Mouse (Mus musculus) forebrain, postnatal 0 days (tissue): Measurements from ENCODE around the gene Wfdc11. TPM values are rescaled to one million over a fixed set of nuclear protein-coding genes. Genes with fewer than 3 reads are reported as not detected.
"Not testable (repeated sequence)": the region's sequence is repeated elsewhere in the genome, so short reads cannot be mapped to it uniquely, and the experiment has no call there.

Source experiments
- ATAC-seq: fragments of 200-750 bp; cut with Nextera tagmentation; 2 replicates; pipeline ENCODE4 v1.8.0; 2017; ENCODE audit warnings: mild to moderate bottlenecking, moderate library complexity
- DNase-seq: peaks from one replicate; pipeline ENCODE4 v3.0.0-alpha.2; 2015
- H3K27ac ChIP-seq: fragments of 300-500 bp; sonication (generic); 2 replicates; pipeline ENCODE4 v1.5.1; 2014; ENCODE audit warnings: low read depth, mild to moderate bottlenecking, antibody characterized with exemption, low read length, moderate library complexity, mixed read lengths
- H3K27me3 ChIP-seq: fragments of 300-500 bp; sonication (generic); 2 replicates; pipeline ENCODE4 v1.6.1; 2014; ENCODE audit warnings: mild to moderate bottlenecking, low read length, mixed read lengths; ENCODE audit not compliant: insufficient read depth
- H3K36me3 ChIP-seq: fragments of 300-500 bp; sonication (generic); 2 replicates; pipeline ENCODE4 v1.6.1; 2014; ENCODE audit warnings: mild to moderate bottlenecking, moderate library complexity; ENCODE audit not compliant: insufficient read depth
- H3K4me1 ChIP-seq: fragments of 300-500 bp; sonication (generic); 2 replicates; pipeline ENCODE4 v1.6.1; 2014; ENCODE audit warnings: antibody characterized with exemption; ENCODE audit not compliant: insufficient read depth
- H3K4me2 ChIP-seq: fragments of 300-500 bp; sonication (generic); 2 replicates; pipeline ENCODE4 v1.6.1; 2014; ENCODE audit warnings: low read depth, mild to moderate bottlenecking, moderate library complexity
- H3K4me3 ChIP-seq: fragments of 300-500 bp; sonication (generic); 2 replicates; pipeline ENCODE4 v1.5.1; 2014; ENCODE audit warnings: low read depth, low read length, mixed read lengths
- H3K9ac ChIP-seq: fragments of 300-500 bp; sonication (generic); 2 replicates; pipeline ENCODE4 v1.6.1; 2014; ENCODE audit warnings: mild to moderate bottlenecking
- H3K9me3 ChIP-seq: fragments of 300-500 bp; sonication (generic); 2 replicates; pipeline ENCODE4 v1.6.1; 2016; ENCODE audit warnings: low read length
- CTCF ChIP-seq: sonication (generic); IDR thresholded peaks from 2 replicates; pipeline ENCODE4 v1.5.1; 2016; ENCODE audit warnings: antibody characterized with exemption, control low read depth, low read depth
- WGBS: fragments of 180-500 bp; shearing (Covaris S2); extraction: QIAGEN DNeasy Blood & Tissue Kit; methylation state at CpG from one replicate; pipeline ENCODE4 v1.1.7; 2014; 5-methylcytosine and 5-hydroxymethylcytosine counted together
- polyA plus RNA-seq: library from polyadenylated mRNA; unstranded; fragments of >200 nt; fragmentation: Nextera tagmentation; extraction: Ambion mirVana; gene quantifications from 2 replicates; pipeline ENCODE4 v1.2.1, GENCODE M21; 2015
- total RNA-seq: library from RNA; depleted of rRNA; stranded (reverse); fragments of >200 nt; gene quantifications from 2 replicates; pipeline ENCODE4 v1.2.3, GENCODE M21; 2014; rRNA removed

Wfdc11 gene
- total and polyA plus RNA-seq, 2 experiments from 2014 or later, result not detected

DNA sequence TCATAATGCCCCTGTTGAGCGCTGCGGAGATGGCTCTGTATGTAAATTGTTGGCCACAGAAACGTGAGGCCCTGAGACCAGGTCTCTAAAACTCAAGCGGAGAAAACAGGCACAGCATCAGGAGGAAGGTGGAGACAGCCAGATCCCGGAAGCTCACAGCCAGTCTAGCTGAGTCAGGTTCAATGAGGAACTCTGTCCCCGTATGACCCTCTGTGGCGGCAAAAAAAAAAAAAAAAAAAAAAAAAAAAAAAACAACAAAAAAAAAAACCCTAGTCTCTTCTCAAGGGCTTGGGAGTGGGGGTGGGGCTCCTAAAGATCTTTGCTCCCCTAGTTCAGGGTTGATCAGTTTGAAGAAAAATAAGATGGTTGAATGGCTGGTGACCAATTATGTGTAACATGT, 32.8 kb downstream of the Wfdc11 start:
- Histone ChIP-seq H3K9me3 (no peaks in the 10 kb centered on the region), H3K36me3 (no peaks in the 10 kb centered on the region), H3K4me1 (no peaks in the 10 kb centered on the region), H3K4me3 (no peak overlapping the region), H3K27ac (no peak overlapping the region), H3K27me3 (no peaks in the 10 kb centered on the region), H3K9ac (no peak overlapping the region), H3K4me2 (no peak overlapping the region)
- DNase-seq, result no peak
- no peak for ATAC-seq
- 64% methylated on average over 7 of the region's 7 CpGs for WGBS
- TF ChIP-seq CTCF, result no peak

GRCm38 (mm10) chr2:164638696-164639095, 35.2 kb downstream of the Wfdc11 start, which contains the start of gene Wfdc16:
Gene Wfdc16 (minus strand): TSS chr2:164638796.
- no peak for TF ChIP-seq CTCF
- no peak within 1 kb of the TSS for H3K27ac ChIP-seq
- no peak within 1 kb of the TSS for H3K9ac ChIP-seq
- H3K36me3 ChIP-seq, result no peaks in the 10 kb centered on the region
- H3K27me3 ChIP-seq, result no peaks in the 10 kb centered on the region
- no peak within 1 kb of the TSS for H3K4me3 ChIP-seq
- no peak within 1 kb of the TSS for H3K4me2 ChIP-seq
- ATAC-seq (no peak), DNase-seq (no peak)
- WGBS, result 84% methylated on average over 3 of the region's 3 CpGs
- H3K9me3 ChIP-seq, result no peaks in the 10 kb centered on the region
- H3K4me1 ChIP-seq, result no peaks in the 10 kb centered on the region

GRCm38 (mm10) chr2:164635266-164635665, 38.6 kb downstream of the Wfdc11 start:
- Histone ChIP-seq H3K9ac (no peak overlapping the region), H3K4me2 (no peak overlapping the region), H3K4me1 (no peaks in the 10 kb centered on the region), H3K36me3 (no peaks in the 10 kb centered on the region), H3K9me3 (no peaks in the 10 kb centered on the region), H3K4me3 (no peak overlapping the region), H3K27ac (no peak overlapping the region), H3K27me3 (no peaks in the 10 kb centered on the region)
- TF ChIP-seq CTCF, result no peak
- DNase-seq, result no peak
- no peak for ATAC-seq
- 82% methylated on average over 9 of the region's 9 CpGs for WGBS

- Histone ChIP-seq H3K9ac (no peak overlapping the region), H3K4me3 (no peak overlapping the region), H3K9me3 (no peaks in the 10 kb centered on the region), H3K4me1 (no peaks in the 10 kb centered on the region), H3K36me3 (no peaks in the 10 kb centered on the region), H3K27me3 (no peaks in the 10 kb centered on the region), H3K27ac (no peak overlapping the region), H3K4me2 (no peak overlapping the region)
- WGBS, result 84% methylated on average over 4 of the region's 4 CpGs
- TF ChIP-seq CTCF, result no peak
- no peak for ATAC-seq
- no peak for DNase-seq
These were observed 52.1 kb downstream of the Wfdc11 start for GRCm38 (mm10) chr2:164621775-164622174.

DNA sequence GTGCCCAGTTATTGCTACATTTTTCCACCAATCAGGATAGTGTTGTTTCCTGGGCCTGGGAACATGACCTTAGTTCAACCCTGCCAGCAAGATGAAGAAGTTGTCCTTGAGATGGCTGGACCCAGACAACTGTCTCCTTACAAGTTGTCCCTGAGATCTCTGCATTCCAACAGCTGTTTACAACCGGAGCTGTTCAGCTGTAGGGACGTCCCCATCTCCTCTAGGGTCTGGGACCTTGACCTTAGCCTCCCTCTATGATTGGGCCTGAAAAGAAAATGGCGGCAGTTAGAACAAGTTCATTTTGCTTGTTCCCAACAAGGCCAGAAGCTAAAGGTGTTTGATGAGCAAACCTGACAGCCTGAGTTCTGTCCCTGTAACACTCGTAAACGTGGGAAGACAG, 54.8 kb downstream of the Wfdc11 start:
- no peak for TF ChIP-seq CTCF
- H3K36me3 ChIP-seq, result no peaks in the 10 kb centered on the region
- ATAC-seq (no peak), DNase-seq (no peak)
- no peak overlapping the region for H3K4me3 ChIP-seq
- 88% methylated on average over 5 of the region's 5 CpGs for WGBS
- H3K4me2 ChIP-seq, result no peak overlapping the region
- H3K27me3 ChIP-seq, result no peaks in the 10 kb centered on the region
- no peak overlapping the region for H3K27ac ChIP-seq
- no peak overlapping the region for H3K9ac ChIP-seq
- H3K4me1 ChIP-seq, result no peaks in the 10 kb centered on the region
- no peaks in the 10 kb centered on the region for H3K9me3 ChIP-seq

- TF ChIP-seq CTCF, result no peak
- no peak for DNase-seq
- no peak for ATAC-seq
- H3K9me3 ChIP-seq, result no peaks in the 10 kb centered on the region
- H3K4me2 ChIP-seq, result no peak overlapping the region
- 88% methylated on average over 3 of the region's 3 CpGs for WGBS
- no peak overlapping the region for H3K9ac ChIP-seq
- no peaks in the 10 kb centered on the region for H3K27me3 ChIP-seq
- no peak overlapping the region for H3K27ac ChIP-seq
- no peak overlapping the region for H3K4me3 ChIP-seq
- H3K36me3 ChIP-seq, result no peaks in the 10 kb centered on the region
- no peaks in the 10 kb centered on the region for H3K4me1 ChIP-seq
These were observed 58.5 kb downstream of the Wfdc11 start for GRCm38 (mm10) chr2:164615386-164615785.

- H3K4me2 ChIP-seq, H3K27ac ChIP-seq, H3K9me3 ChIP-seq, H3K36me3 ChIP-seq, H3K4me1 ChIP-seq, H3K4me3 ChIP-seq, DNase-seq, H3K27me3 ChIP-seq, H3K9ac ChIP-seq, ATAC-seq: not testable (repeated sequence)
- WGBS, result 50% methylated on average over 8 of the region's 8 CpGs
These were observed 60.4 kb downstream of the Wfdc11 start, which contains the start of the genes Wfdc6b and Wfdc8 for GRCm38 (mm10) chr2:164613471-164613870. Gene Wfdc6b (plus strand): TSS chr2:164613522. Gene Wfdc8 (minus strand): TSS chr2:164613626.

Other genes starting within 250 kb of the Wfdc11 start
Only the 30 nearest of the 32 such genes appear.
- gene Sys1, start 217.1 kb downstream of the Wfdc11 start, total RNA-seq, result 88.0 and 167 TPM in 2 replicates
- 105 and 110 TPM in 2 replicates for gene Sys1, start 217.1 kb downstream of the Wfdc11 start, polyA plus RNA-seq
- 3.6 and 10.5 TPM in 2 replicates for gene Gm20458, start 213.1 kb downstream of the Wfdc11 start, total RNA-seq
- 10.0 and 10.7 TPM in 2 replicates for gene Gm20458, start 213.1 kb downstream of the Wfdc11 start, polyA plus RNA-seq
- gene Trp53tg5, start 200.4 kb downstream of the Wfdc11 start, total RNA-seq, result not detected in 2 replicates
- not detected in 2 replicates for gene Trp53tg5, start 200.4 kb downstream of the Wfdc11 start, polyA plus RNA-seq
- 21.7 and 23.9 TPM in 2 replicates for gene Dbndd2, start 188.0 kb downstream of the Wfdc11 start, total RNA-seq
- gene Dbndd2, start 188.0 kb downstream of the Wfdc11 start, polyA plus RNA-seq, result 10.9 and 17.6 TPM in 2 replicates
- gene Pigt, start 176.6 kb downstream of the Wfdc11 start, total RNA-seq, result 47.6 and 77.6 TPM in 2 replicates
- gene Pigt, start 176.6 kb downstream of the Wfdc11 start, polyA plus RNA-seq, result 91.0 and 93.8 TPM in 2 replicates
- gene Wfdc2, start 111.7 kb downstream of the Wfdc11 start, total RNA-seq, result 1.5 and 6.1 TPM in 2 replicates
- gene Wfdc2, start 111.7 kb downstream of the Wfdc11 start, polyA plus RNA-seq, result 4.3 and 7.3 TPM in 2 replicates
- not detected in 2 replicates for gene Spint3, start 100.6 kb downstream of the Wfdc11 start, total RNA-seq
- gene Spint3, start 100.6 kb downstream of the Wfdc11 start, polyA plus RNA-seq, result not detected in 2 replicates
- not detected in 2 replicates for gene Wfdc6a, start 88.6 kb downstream of the Wfdc11 start, total RNA-seq
- 0.33 TPM in 1 of 2 replicates, not detected in the other for gene Wfdc6a, start 88.6 kb downstream of the Wfdc11 start, polyA plus RNA-seq
- gene Eppin, start 80.5 kb downstream of the Wfdc11 start, total RNA-seq, result not detected in 2 replicates
- gene Eppin, start 80.5 kb downstream of the Wfdc11 start, polyA plus RNA-seq, result 0.19 TPM in 1 of 2 replicates, not detected in the other
- not detected in 2 replicates for gene Wfdc6b, start 60.6 kb downstream of the Wfdc11 start, total RNA-seq
- not detected in 2 replicates for gene Wfdc6b, start 60.6 kb downstream of the Wfdc11 start, polyA plus RNA-seq
- gene Wfdc8, start 60.5 kb downstream of the Wfdc11 start, total RNA-seq, result not detected in 2 replicates
- not detected in 2 replicates for gene Wfdc8, start 60.5 kb downstream of the Wfdc11 start, polyA plus RNA-seq
- not detected in 2 replicates for gene Wfdc16, start 35.3 kb downstream of the Wfdc11 start, total RNA-seq
- not detected in 2 replicates for gene Wfdc16, start 35.3 kb downstream of the Wfdc11 start, polyA plus RNA-seq
- not detected in 2 replicates for gene Wfdc10, start 18.0 kb downstream of the Wfdc11 start, total RNA-seq
- gene Wfdc10, start 18.0 kb downstream of the Wfdc11 start, polyA plus RNA-seq, result not detected in 2 replicates
- not detected in 2 replicates for gene Wfdc9, start 17.5 kb downstream of the Wfdc11 start, total RNA-seq
- gene Wfdc9, start 17.5 kb downstream of the Wfdc11 start, polyA plus RNA-seq, result not detected in 2 replicates
- gene Wfdc13, start 11.0 kb upstream of the Wfdc11 start, total RNA-seq, result not detected in 2 replicates
- not detected in 2 replicates for gene Wfdc13, start 11.0 kb upstream of the Wfdc11 start, polyA plus RNA-seq
- not detected in 2 replicates for gene Spint4, start 24.4 kb upstream of the Wfdc11 start, total RNA-seq
- gene Spint4, start 24.4 kb upstream of the Wfdc11 start, polyA plus RNA-seq, result not detected in 2 replicates
- gene Spint5, start 41.2 kb upstream of the Wfdc11 start, total RNA-seq, result not detected in 2 replicates
- gene Spint5, start 41.2 kb upstream of the Wfdc11 start, polyA plus RNA-seq, result not detected in 2 replicates
- 0.54 and 0.81 TPM in 2 replicates for gene Wfdc3, start 71.8 kb upstream of the Wfdc11 start, total RNA-seq
- 0.89 and 1.1 TPM in 2 replicates for gene Wfdc3, start 71.8 kb upstream of the Wfdc11 start, polyA plus RNA-seq
- 23.2 and 26.1 TPM in 2 replicates for gene Dnttip1, start 71.9 kb upstream of the Wfdc11 start, total RNA-seq
- gene Dnttip1, start 71.9 kb upstream of the Wfdc11 start, polyA plus RNA-seq, result 52.3 and 60.1 TPM in 2 replicates
- gene Ube2c, start 95.8 kb upstream of the Wfdc11 start, total RNA-seq, result 24.9 and 29.2 TPM in 2 replicates
- 30.9 and 38.4 TPM in 2 replicates for gene Ube2c, start 95.8 kb upstream of the Wfdc11 start, polyA plus RNA-seq
- gene Tnnc2, start 105.9 kb upstream of the Wfdc11 start, total RNA-seq, result 0.38 and 2.9 TPM in 2 replicates
- 0.50 and 0.63 TPM in 2 replicates for gene Tnnc2, start 105.9 kb upstream of the Wfdc11 start, polyA plus RNA-seq
- gene Snx21, start 111.7 kb upstream of the Wfdc11 start, total RNA-seq, result 72.0 and 77.5 TPM in 2 replicates
- 48.5 and 50.2 TPM in 2 replicates for gene Snx21, start 111.7 kb upstream of the Wfdc11 start, polyA plus RNA-seq
- 17.4 and 23.0 TPM in 2 replicates for gene Acot8, start 130.8 kb upstream of the Wfdc11 start, total RNA-seq
- 13.7 and 17.1 TPM in 2 replicates for gene Acot8, start 130.8 kb upstream of the Wfdc11 start, polyA plus RNA-seq
- gene Zswim3, start 131.0 kb upstream of the Wfdc11 start, total RNA-seq, result 5.5 and 6.7 TPM in 2 replicates
- gene Zswim3, start 131.0 kb upstream of the Wfdc11 start, polyA plus RNA-seq, result 2.6 and 5.2 TPM in 2 replicates
- gene Zswim1, start 148.6 kb upstream of the Wfdc11 start, total RNA-seq, result 11.2 and 18.6 TPM in 2 replicates
- 27.5 and 32.6 TPM in 2 replicates for gene Zswim1, start 148.6 kb upstream of the Wfdc11 start, polyA plus RNA-seq
- gene Spata25, start 154.4 kb upstream of the Wfdc11 start, total RNA-seq, result 0.62 and 1.00 TPM in 2 replicates
- not detected in 2 replicates for gene Spata25, start 154.4 kb upstream of the Wfdc11 start, polyA plus RNA-seq
- gene Ctsa, start 158.8 kb upstream of the Wfdc11 start, total RNA-seq, result 86.2 and 93.8 TPM in 2 replicates
- gene Ctsa, start 158.8 kb upstream of the Wfdc11 start, polyA plus RNA-seq, result 83.5 and 95.3 TPM in 2 replicates
- 5.0 and 5.4 TPM in 2 replicates for gene Neurl2, start 159.4 kb upstream of the Wfdc11 start, total RNA-seq
- gene Neurl2, start 159.4 kb upstream of the Wfdc11 start, polyA plus RNA-seq, result 4.7 and 6.4 TPM in 2 replicates
- 28.2 and 43.4 TPM in 2 replicates for gene Pltp, start 183.6 kb upstream of the Wfdc11 start, total RNA-seq
- 67.9 and 80.7 TPM in 2 replicates for gene Pltp, start 183.6 kb upstream of the Wfdc11 start, polyA plus RNA-seq
- gene Pcif1, start 205.2 kb upstream of the Wfdc11 start, total RNA-seq, result 67.3 and 82.2 TPM in 2 replicates
- gene Pcif1, start 205.2 kb upstream of the Wfdc11 start, polyA plus RNA-seq, result 104 and 115 TPM in 2 replicates